Mouse (Mus musculus): Measurements from ENCODE around the gene Dhx33. TPM values are rescaled to one million over a fixed set of nuclear protein-coding genes. Genes with fewer than 3 reads are reported as not detected.

Dhx33 gene
- 30.6 and 52.1 TPM in 2 replicates for polyA plus RNA-seq (2012; rRNA removed; ENCODE audit: low replicate concordance)

DNA sequence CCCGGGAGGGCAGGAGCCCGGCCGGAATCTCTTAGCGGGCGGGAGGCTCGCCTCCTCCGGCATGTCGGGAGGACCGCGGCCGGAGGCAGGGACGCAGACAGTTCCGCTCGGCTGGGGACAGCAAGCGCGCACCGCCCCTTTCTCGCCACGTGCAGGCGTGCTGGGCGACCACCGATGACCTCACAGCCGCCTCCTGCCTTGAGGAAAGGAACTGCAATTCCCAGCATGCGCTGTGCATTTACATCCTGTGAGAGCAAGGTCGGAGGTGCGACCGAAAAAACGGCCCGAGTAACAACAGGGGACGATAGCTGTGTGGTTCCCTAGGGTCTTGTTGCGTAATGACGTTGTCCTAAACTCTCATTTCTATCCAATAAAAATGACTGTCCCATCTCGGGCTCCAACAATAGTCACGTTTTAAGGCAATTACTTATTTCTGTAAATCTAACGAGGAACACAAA lies at the start of gene Dhx33:
Gene Dhx33, minus strand, starts transcription at position 122 of the 458 bp plus-strand sequence.

GRCm38 (mm10) chr11:71033163-71033761 lies 29.0 kb upstream of the Dhx33 start, which contains the start of gene 6330403K07Rik:
6330403K07Rik (minus strand) TSS chr11:71033513.

DNA sequence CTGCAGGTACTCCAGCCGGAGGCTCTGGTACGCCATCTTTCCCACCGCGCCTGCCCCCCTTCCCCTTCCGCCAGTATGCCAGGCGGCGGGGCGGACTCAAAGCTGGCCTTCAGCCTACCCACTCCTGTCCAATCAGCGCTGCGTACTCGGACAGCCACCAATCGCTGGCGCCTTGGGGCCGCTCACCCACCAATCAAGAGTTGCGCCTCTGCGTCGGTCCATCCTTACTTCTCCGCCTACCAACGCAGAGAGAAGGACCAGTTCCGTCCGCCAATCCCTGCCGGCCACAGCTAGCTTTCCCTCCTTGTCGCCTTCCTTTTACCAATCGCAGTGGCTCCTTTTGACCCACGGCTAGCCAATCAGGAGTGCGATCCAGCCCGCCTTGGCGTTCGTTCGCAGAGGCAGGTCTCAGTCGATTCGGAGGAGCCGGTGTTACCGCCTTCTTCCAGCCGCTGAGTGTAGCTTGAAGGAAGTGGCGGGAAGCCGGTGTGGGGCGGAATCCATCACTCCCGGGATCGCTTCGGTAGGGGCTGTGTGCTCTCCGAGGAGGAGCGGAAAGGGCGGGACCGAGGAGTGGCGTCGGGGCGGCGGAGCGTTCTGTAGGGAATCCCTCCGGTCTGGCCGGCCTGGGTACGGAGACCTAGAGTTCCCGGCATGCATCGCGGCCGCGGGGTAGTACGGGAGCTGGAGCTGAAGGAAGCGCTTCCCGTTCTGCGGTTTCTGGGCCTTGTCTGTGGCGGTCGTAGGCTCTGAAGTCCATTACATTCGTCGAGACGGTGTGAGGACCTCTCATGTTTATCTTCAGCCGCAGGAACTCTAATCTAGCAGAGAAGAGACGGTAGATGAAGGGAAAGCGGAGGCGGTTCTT lies 15.2 kb upstream of the Dhx33 start, which contains the start of the genes Mis12 and Derl2:
Gene Mis12, plus strand, starts transcription at position 411 of the 868 bp plus-strand sequence.
Gene Derl2, minus strand, starts transcription at position 641 of the 868 bp plus-strand sequence.

GRCm38 (mm10) chr11:70982557-70983228 lies 21.5 kb downstream of the Dhx33 start, which contains the start of gene C1qbp:
C1qbp (minus strand) TSS chr11:70983026.

DNA sequence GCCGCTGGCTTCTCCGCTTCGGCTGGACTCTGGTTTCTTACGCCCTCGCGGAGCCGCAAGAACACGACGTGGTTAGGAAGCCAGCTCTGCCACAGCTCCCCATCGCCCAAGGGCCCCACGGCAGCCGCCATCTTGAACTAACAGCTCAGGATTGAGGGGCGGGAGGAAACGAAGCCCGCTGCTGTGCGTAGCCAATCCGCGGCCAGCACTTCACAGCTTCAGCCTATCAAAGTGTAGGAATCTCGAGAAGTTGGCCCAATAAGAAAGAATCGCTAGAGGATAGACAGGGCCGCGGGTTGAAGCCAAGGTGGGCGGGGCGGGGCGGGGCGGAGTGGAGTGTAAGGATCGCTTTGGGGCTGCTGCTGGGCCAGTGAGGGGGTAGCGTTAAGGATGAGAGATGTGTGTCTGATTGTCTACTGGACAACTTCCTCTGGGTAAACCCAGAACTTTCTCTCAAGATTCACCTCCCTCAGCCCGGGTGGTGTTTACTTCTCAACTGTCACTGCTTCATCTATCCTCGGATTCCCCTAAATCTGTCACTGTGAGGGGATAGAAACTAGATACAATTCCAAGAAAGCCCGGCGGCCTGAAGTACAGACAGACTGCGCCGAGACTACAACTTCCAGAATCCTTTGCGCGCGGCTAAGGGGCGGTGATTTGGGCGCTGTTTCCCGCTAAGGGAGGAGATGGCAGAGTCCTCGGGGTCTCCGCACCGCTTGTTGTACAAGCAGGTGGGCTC lies 34.2 kb downstream of the Dhx33 start, which contains the start of the genes Nup88 and Rpain:
Gene Nup88, minus strand, starts transcription at position 153 of the 739 bp plus-strand sequence.
Gene Rpain, plus strand, starts transcription at position 393 of the 739 bp plus-strand sequence.

Other genes with a start within 250 kb of the Dhx33 start
- gene Zfp3, start 240.2 kb downstream of the Dhx33 start, polyA plus RNA-seq (2012; rRNA removed; ENCODE audit: low replicate concordance), result 2.4 and 3.5 TPM in 2 replicates
- gene Scimp, start 191.9 kb downstream of the Dhx33 start, polyA plus RNA-seq (2012; rRNA removed; ENCODE audit: low replicate concordance), result 0.72 and 2.6 TPM in 2 replicates
- 4.6 and 5.5 TPM in 2 replicates for gene Rabep1, start 159.7 kb downstream of the Dhx33 start, polyA plus RNA-seq (2012; rRNA removed; ENCODE audit: low replicate concordance)
- gene Nup88, start 34.5 kb downstream of the Dhx33 start, polyA plus RNA-seq (2012; rRNA removed; ENCODE audit: low replicate concordance), result 22.1 and 39.5 TPM in 2 replicates
- 33.0 and 46.1 TPM in 2 replicates for gene Rpain, start 34.2 kb downstream of the Dhx33 start, polyA plus RNA-seq (2012; rRNA removed; ENCODE audit: low replicate concordance)
- gene C1qbp, start 21.4 kb downstream of the Dhx33 start, polyA plus RNA-seq (2012; rRNA removed; ENCODE audit: low replicate concordance), result 50.3 and 102 TPM in 2 replicates
- 2.6 and 8.3 TPM in 2 replicates for gene Mis12, start 15.2 kb upstream of the Dhx33 start, polyA plus RNA-seq (2012; rRNA removed; ENCODE audit: low replicate concordance)
- 15.0 and 17.2 TPM in 2 replicates for gene Derl2, start 15.4 kb upstream of the Dhx33 start, polyA plus RNA-seq (2012; rRNA removed; ENCODE audit: low replicate concordance)
- 0.17 and 5.0 TPM in 2 replicates for gene 6330403K07Rik, start 29.1 kb upstream of the Dhx33 start, polyA plus RNA-seq (2012; rRNA removed; ENCODE audit: low replicate concordance)
- 0.09 and 0.18 TPM in 2 replicates for gene Nlrp1a, start 140.3 kb upstream of the Dhx33 start, polyA plus RNA-seq (2012; rRNA removed; ENCODE audit: low replicate concordance)
- gene Nlrp1b, start 226.3 kb upstream of the Dhx33 start, polyA plus RNA-seq (2012; rRNA removed; ENCODE audit: low replicate concordance), result 0.75 and 1.1 TPM in 2 replicates

All from subcutaneous adipose tissue, adult 2 months (tissue).